Mouse (Mus musculus): ENCODE measurements at regions not wholly inside any gene's neighbourhood (a gene's known extent, or its start where the extent isn't known, plus 50 kb on each side); places are given as distances from the start of the nearest gene placed in this dataset.

DNA sequence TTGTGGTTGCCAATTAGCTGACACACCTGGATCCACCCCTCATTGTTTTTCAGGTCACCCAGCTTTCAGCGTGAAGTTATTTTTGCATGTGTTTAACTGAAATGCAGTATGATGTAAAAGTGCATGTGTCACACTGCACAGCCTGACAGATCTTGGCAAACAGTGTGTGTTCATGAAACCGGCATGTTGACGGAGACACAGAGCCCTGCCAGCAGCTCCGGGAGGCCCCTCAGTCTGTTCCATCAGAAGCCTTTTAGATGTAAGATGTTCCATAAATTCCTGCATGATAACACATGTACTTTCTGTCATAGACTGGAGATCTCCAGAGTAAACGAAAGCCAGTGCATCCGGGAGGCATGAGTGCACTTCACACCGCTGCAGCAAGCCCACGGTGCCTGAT lies 159.5 kb downstream of the Auh start:
- Histone ChIP-seq H3K9me3 (ENCODE audit: control insufficient read depth, low read depth, low read length) (no peaks in the 10 kb centered on the region), H3K4me3 (ENCODE audit: low read depth, low read length) (no peak overlapping the region), H3K27ac (ENCODE audit: low read length) (no peak overlapping the region), H3K9ac (replicated peaks; ENCODE audit: low read depth, low read length) (no peak overlapping the region), H3K4me2 (replicated peaks; ENCODE audit: low read depth, low read length) (no peak overlapping the region), H3K36me3 (ENCODE audit: control insufficient read depth, insufficient read depth, low read length) (no peaks in the 10 kb centered on the region), H3K27me3 (ENCODE audit: control insufficient read depth, insufficient read depth, low read length) (no peaks in the 10 kb centered on the region), H3K4me1 (ENCODE audit: control insufficient read depth, insufficient read depth, low read length) (peaks cover 18% of the 10 kb centered on the region)
- no peak for ATAC-seq (ENCODE audit: insufficient number of reproducible peaks, insufficient read depth, low FRiP score, low read depth)
- WGBS, result 60% methylated on average over 8 of the region's 8 CpGs

DNA sequence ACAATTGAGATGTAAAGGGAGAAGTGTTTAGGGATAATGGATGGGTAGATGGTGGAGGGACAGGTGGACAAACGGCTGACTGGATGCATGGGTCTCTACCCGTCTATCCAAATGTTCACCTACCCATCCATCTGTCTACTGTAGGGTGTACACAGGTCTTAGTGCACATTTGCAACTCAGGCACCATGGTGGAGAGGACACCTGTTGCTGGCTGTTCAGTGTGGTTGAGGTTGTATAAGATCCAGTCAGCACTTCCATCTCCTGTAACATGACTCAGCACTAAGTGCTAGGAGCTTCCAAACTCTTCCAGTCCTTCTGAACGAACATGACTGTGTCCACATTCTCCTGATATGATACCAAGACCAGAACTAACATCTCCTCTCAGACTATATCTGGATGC lies 158.0 kb downstream of the Auh start:
- Histone ChIP-seq H3K27ac (ENCODE audit: low read length) (no peak overlapping the region), H3K27me3 (ENCODE audit: control insufficient read depth, insufficient read depth, low read length) (no peaks in the 10 kb centered on the region), H3K4me3 (ENCODE audit: low read depth, low read length) (no peak overlapping the region), H3K36me3 (ENCODE audit: control insufficient read depth, insufficient read depth, low read length) (no peaks in the 10 kb centered on the region), H3K9ac (replicated peaks; ENCODE audit: low read depth, low read length) (no peak overlapping the region), H3K9me3 (ENCODE audit: control insufficient read depth, low read depth, low read length) (no peaks in the 10 kb centered on the region), H3K4me2 (replicated peaks; ENCODE audit: low read depth, low read length) (no peak overlapping the region), H3K4me1 (ENCODE audit: control insufficient read depth, insufficient read depth, low read length) (peaks cover 4% of the 10 kb centered on the region; the same call in 1 of the 2 replicates)
- no peak for ATAC-seq (ENCODE audit: insufficient number of reproducible peaks, insufficient read depth, low FRiP score, low read depth)
- WGBS, result 82% methylated on average over 3 of the region's 3 CpGs

GRCm38 (mm10) chr13:52772081-52772480 lies 157.4 kb downstream of the Auh start:
- H3K4me3 ChIP-seq (ENCODE audit: low read depth, low read length), result no peak overlapping the region
- 76% methylated on average over 4 of the region's 4 CpGs for WGBS
- 0 out of 2 replicates have a peak, but pooled peaks cover 3% of the 10 kb centered on the region for H3K4me1 ChIP-seq (ENCODE audit: control insufficient read depth, insufficient read depth, low read length)
- no peak overlapping the region for H3K27ac ChIP-seq (ENCODE audit: low read length)
- no peaks in the 10 kb centered on the region for H3K9me3 ChIP-seq (ENCODE audit: control insufficient read depth, low read depth, low read length)
- no peaks in the 10 kb centered on the region for H3K27me3 ChIP-seq (ENCODE audit: control insufficient read depth, insufficient read depth, low read length)
- no peaks in the 10 kb centered on the region for H3K36me3 ChIP-seq (ENCODE audit: control insufficient read depth, insufficient read depth, low read length)
- H3K9ac ChIP-seq (replicated peaks; ENCODE audit: low read depth, low read length), result no peak overlapping the region
- no peak for ATAC-seq (ENCODE audit: insufficient number of reproducible peaks, insufficient read depth, low FRiP score, low read depth)
- H3K4me2 ChIP-seq (replicated peaks; ENCODE audit: low read depth, low read length), result no peak overlapping the region

- Histone ChIP-seq H3K4me3 (ENCODE audit: low read depth, low read length) (no peak overlapping the region), H3K27me3 (ENCODE audit: control insufficient read depth, insufficient read depth, low read length) (no peaks in the 10 kb centered on the region), H3K36me3 (ENCODE audit: control insufficient read depth, insufficient read depth, low read length) (no peaks in the 10 kb centered on the region), H3K9ac (replicated peaks; ENCODE audit: low read depth, low read length) (no peak overlapping the region), H3K4me2 (replicated peaks; ENCODE audit: low read depth, low read length) (no peak overlapping the region), H3K27ac (ENCODE audit: low read length) (no peak overlapping the region), H3K4me1 (ENCODE audit: control insufficient read depth, insufficient read depth, low read length) (0 out of 2 replicates have a peak, but pooled peaks cover 3% of the 10 kb centered on the region), H3K9me3 (ENCODE audit: control insufficient read depth, low read depth, low read length) (no peaks in the 10 kb centered on the region)
- 66% methylated on average over 6 of the region's 6 CpGs for WGBS
- no peak for ATAC-seq (ENCODE audit: insufficient number of reproducible peaks, insufficient read depth, low FRiP score, low read depth)
Observed at GRCm38 (mm10) chr13:52777396-52778034, 152.0 kb downstream of the Auh start.

DNA sequence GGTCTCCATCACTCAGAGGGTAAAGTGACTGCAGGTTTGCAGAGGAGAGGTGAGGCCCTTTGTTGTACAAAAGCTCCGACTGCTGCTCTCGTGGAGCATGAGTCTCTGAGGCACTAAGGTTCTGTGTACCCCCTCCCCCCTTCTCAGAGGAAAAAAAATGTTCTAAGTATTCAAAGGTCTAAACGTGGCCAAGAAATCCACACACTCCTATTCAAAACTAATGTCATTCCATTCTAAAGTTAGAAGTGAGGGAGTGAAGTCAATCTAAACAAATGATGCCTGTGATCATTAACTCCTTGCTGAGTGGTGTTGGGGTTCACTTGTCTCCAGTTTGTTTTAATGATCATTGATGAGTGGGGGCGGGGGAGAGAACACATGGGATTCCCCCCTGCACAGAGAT lies 150.6 kb downstream of the Auh start:
- no peak for ATAC-seq (ENCODE audit: insufficient number of reproducible peaks, insufficient read depth, low FRiP score, low read depth)
- Histone ChIP-seq H3K27me3 (ENCODE audit: control insufficient read depth, insufficient read depth, low read length) (no peaks in the 10 kb centered on the region), H3K9me3 (ENCODE audit: control insufficient read depth, low read depth, low read length) (no peaks in the 10 kb centered on the region), H3K27ac (ENCODE audit: low read length) (no peak overlapping the region), H3K4me2 (replicated peaks; ENCODE audit: low read depth, low read length) (no peak overlapping the region), H3K9ac (replicated peaks; ENCODE audit: low read depth, low read length) (no peak overlapping the region), H3K36me3 (ENCODE audit: control insufficient read depth, insufficient read depth, low read length) (no peaks in the 10 kb centered on the region), H3K4me1 (ENCODE audit: control insufficient read depth, insufficient read depth, low read length) (0 out of 2 replicates have a peak, but pooled peaks cover 3% of the 10 kb centered on the region), H3K4me3 (ENCODE audit: low read depth, low read length) (no peak overlapping the region)
- 15% methylated on average over 4 of the region's 4 CpGs for WGBS
